Mouse (Mus musculus) thymus, adult 2 months (tissue): Measurements from ENCODE around the gene Zfp296. TPM values are rescaled to one million over a fixed set of nuclear protein-coding genes. Genes with fewer than 3 reads are reported as not detected.

ENCODE experiments used
- DNase-seq: peaks from one replicate; pipeline ENCODE4 v3.0.0; 2021
- H3K27ac ChIP-seq: fragments of 200-500 bp; 2 replicates; pipeline ENCODE4 v1.5.1; 2012; ENCODE audit warnings: low read length, control low read depth; ENCODE audit not compliant: control insufficient read depth, insufficient read depth
- H3K27me3 ChIP-seq: fragments of 200-500 bp; 2 replicates; pipeline ENCODE4 v1.6.1; 2012; ENCODE audit warnings: mild to moderate bottlenecking, low read length, moderate library complexity, mixed read lengths; ENCODE audit not compliant: control insufficient read depth, insufficient read depth
- H3K36me3 ChIP-seq: fragments of 200-500 bp; 2 replicates; pipeline ENCODE4 v1.6.1; 2012; ENCODE audit warnings: mild to moderate bottlenecking, low read length, moderate library complexity; ENCODE audit not compliant: control insufficient read depth, insufficient read depth
- H3K4me1 ChIP-seq: fragments of 200-500 bp; replicated peaks from 2 replicates; pipeline ENCODE4 v1.6.1; 2012; ENCODE audit warnings: low read length; ENCODE audit not compliant: control insufficient read depth, insufficient read depth
- H3K4me3 ChIP-seq: fragments of 200-500 bp; 2 replicates; pipeline ENCODE4 v1.5.1; 2012; ENCODE audit warnings: mild to moderate bottlenecking, low read length, control low read depth, moderate library complexity; ENCODE audit not compliant: control insufficient read depth, insufficient read depth
- CTCF ChIP-seq: fragments of 200-500 bp; IDR thresholded peaks from 2 replicates; pipeline ENCODE4 v1.5.1; 2012; ENCODE audit warnings: mild to moderate bottlenecking, control low read depth, low read length, moderate library complexity, borderline replicate concordance; ENCODE audit not compliant: control insufficient read depth, poor library complexity, insufficient read depth; ENCODE audit errors: extremely low read depth
- POLR2A ChIP-seq: fragments of 200-500 bp; IDR thresholded peaks from 2 replicates; pipeline ENCODE4 v1.6.1; 2012; ENCODE audit warnings: mild to moderate bottlenecking, low read length, control low read depth, moderate library complexity; ENCODE audit not compliant: control insufficient read depth, poor library complexity, insufficient read depth; ENCODE audit errors: extremely low read depth
- WGBS: fragments of 180-500 bp; shearing (Covaris S2); methylation state at CpG from one replicate; pipeline ENCODE4 v1.1.7; 2018; 5-methylcytosine and 5-hydroxymethylcytosine counted together
- polyA plus RNA-seq: library from polyadenylated mRNA; depleted of rRNA; stranded (reverse); fragments of >200 nt; gene quantifications from 2 replicates; pipeline ENCODE4 v1.2.3, GENCODE M21; 2012

Gene Zfp296
- polyA plus RNA-seq, 1 experiment: 4.7 TPM

DNA sequence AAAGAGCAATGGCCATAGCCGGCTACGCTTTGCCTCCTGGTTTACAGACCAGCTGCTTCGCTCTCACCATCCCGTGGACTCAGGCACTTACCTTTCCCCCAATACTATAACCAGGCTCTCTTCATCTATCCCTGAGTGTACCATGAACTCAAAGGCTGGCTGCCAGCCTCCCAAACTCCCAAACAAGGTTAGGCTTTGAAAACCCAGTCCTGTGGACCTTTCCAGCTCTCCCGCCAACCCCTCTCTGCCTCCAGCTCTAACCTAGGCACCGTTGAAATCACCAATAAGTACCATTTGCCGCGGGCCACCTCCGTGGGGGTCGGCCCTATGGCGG is 15.7 kb upstream of the Zfp296 start:
- under 1% methylated on average over 11 of the region's 11 CpGs for WGBS
- TF ChIP-seq CTCF: no peak
- TF ChIP-seq POLR2A: no peak
- H3K4me3 ChIP-seq: peak overlapping the region; percentile 96
- peaks cover 27% of the 10 kb centered on the region for H3K4me1 ChIP-seq
- no peak overlapping the region for H3K27ac ChIP-seq
- H3K27me3 ChIP-seq: no peaks in the 10 kb centered on the region
- H3K36me3 ChIP-seq: no peaks in the 10 kb centered on the region
- no peak for DNase-seq

DNA sequence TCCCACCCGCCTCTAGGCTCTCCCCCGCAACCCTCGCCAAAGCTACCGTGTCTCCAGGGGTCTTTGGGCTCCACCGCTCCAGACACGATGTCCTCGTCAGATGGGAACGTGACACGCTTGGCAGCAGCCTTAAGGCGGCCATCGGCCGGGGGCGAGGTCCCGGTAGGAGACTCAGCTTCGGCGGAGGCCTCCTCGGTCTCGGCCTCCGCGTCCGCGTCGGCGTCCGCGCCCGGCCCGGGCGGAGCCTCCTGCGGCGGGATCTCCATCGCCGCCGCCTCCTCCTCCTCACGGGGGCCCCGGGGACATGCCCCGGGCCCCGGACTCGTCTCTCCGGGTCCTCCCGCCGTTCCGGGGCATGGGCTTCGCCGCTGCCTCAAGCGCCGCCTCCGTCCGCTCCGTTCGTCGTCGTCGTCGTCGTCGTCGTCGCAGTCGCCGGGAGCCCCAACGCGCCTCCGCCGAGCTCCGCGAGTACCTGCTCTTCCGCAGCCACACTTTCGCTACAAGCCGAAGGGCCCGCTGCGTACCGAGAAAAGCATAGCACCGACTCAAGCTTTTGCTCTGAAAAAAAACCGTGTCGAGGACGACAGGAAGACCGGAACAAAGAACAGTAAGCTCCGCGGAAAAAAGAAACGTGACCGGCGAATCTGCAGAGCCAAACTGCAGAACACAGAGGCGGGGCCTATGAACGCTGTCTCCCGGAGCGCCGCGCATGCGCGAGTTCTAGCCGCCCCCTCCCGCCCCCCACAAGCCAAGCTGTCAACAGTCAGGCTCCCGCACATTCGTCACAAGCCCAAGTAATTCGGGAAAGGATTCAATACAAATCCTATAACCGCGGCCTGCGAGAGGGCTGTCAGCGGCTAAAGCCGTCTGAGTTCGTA is 15.1 kb upstream of the Zfp296 start:
- peak overlapping the region; percentile 96 for H3K4me3 ChIP-seq
- TF ChIP-seq POLR2A: peak; percentile 61
- TF ChIP-seq CTCF: no peak
- H3K36me3 ChIP-seq: no peaks in the 10 kb centered on the region
- under 1% methylated on average over 102 of the region's 102 CpGs for WGBS
- H3K27me3 ChIP-seq: no peaks in the 10 kb centered on the region
- H3K4me1 ChIP-seq: peaks cover 27% of the 10 kb centered on the region
- DNase-seq: peak; percentile 83
- H3K27ac ChIP-seq: peak overlapping the region; percentile 67; the same call in 1 of the 2 replicates

- TF ChIP-seq POLR2A (no peak), CTCF (no peak)
- Histone ChIP-seq H3K27ac (peak within 1 kb of the TSS; percentile 67; the same call in 1 of the 2 replicates), H3K27me3 (no peaks in the 10 kb centered on the region), H3K36me3 (no peaks in the 10 kb centered on the region), H3K4me3 (peak within 1 kb of the TSS; percentile 96), H3K4me1 (peaks cover 27% of the 10 kb centered on the region)
- WGBS: 11% methylated on average over 19 of the region's 19 CpGs
- DNase-seq: peak; percentile 19
Measured at GRCm38 (mm10) chr7:19562643-19563410, 14.3 kb upstream of the Zfp296 start, which contains the start of gene Ppp1r37. Gene Ppp1r37, minus strand, starts transcription at chr7:19563076.

- Histone ChIP-seq H3K27me3 (no peaks in the 10 kb centered on the region), H3K27ac (no peak overlapping the region), H3K4me1 (peaks cover 25% of the 10 kb centered on the region), H3K36me3 (no peaks in the 10 kb centered on the region), H3K4me3 (no peak overlapping the region)
- DNase-seq: no peak
- TF ChIP-seq CTCF: no peak
- no peak for TF ChIP-seq POLR2A
- 95% methylated on average over 3 of the region's 3 CpGs for WGBS
Measured at GRCm38 (mm10) chr7:19563884-19564283, 13.2 kb upstream of the Zfp296 start.

- DNase-seq: no peak
- H3K4me1 ChIP-seq: peaks cover 21% of the 10 kb centered on the region
Measured at GRCm38 (mm10) chr7:19564455-19564854, 12.6 kb upstream of the Zfp296 start.

DNA sequence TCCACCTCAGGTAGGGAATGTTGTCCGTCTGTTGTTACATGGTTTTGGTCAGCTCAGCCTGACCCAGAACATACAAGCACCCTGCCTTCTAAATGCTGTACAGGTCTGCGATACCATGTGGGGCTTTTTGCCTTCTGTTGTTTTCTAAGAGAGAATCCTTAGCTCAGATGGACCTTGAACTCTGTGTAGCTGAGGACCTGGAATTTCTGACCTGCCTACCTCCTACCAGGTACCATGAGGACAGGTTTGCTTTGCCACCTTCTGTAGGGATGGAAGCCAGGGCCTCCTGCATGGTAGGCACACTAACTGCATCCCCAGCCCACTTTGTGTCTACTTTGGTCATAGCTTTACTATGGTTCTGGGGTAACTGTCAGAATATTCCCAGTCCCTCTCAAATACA is 11.3 kb upstream of the Zfp296 start:
- Histone ChIP-seq H3K4me1 (peaks cover 12% of the 10 kb centered on the region), H3K4me3 (no peak overlapping the region)

More at GRCm38 (mm10) chr7:19564455-19564854, 12.6 kb upstream of the Zfp296 start:
- no peaks in the 10 kb centered on the region for H3K27me3 ChIP-seq
- no peak overlapping the region for H3K4me3 ChIP-seq
- no peaks in the 10 kb centered on the region for H3K36me3 ChIP-seq
- no peak for TF ChIP-seq POLR2A
- no peak for TF ChIP-seq CTCF
- no peak overlapping the region for H3K27ac ChIP-seq
- whole genome bisulfite sequencing: 95% methylated on average over 4 of the region's 4 CpGs

More for the DNA sequence above, 11.3 kb upstream of the Zfp296 start:
- 98% methylated on average over 2 of the region's 2 CpGs for WGBS
- Histone ChIP-seq H3K36me3 (no peaks in the 10 kb centered on the region), H3K27ac (no peak overlapping the region), H3K27me3 (no peaks in the 10 kb centered on the region)
- TF ChIP-seq CTCF (no peak), POLR2A (no peak)
- DNase-seq: no peak
